Mouse (Mus musculus): ENCODE measurements around the gene Gch1.

DNA sequence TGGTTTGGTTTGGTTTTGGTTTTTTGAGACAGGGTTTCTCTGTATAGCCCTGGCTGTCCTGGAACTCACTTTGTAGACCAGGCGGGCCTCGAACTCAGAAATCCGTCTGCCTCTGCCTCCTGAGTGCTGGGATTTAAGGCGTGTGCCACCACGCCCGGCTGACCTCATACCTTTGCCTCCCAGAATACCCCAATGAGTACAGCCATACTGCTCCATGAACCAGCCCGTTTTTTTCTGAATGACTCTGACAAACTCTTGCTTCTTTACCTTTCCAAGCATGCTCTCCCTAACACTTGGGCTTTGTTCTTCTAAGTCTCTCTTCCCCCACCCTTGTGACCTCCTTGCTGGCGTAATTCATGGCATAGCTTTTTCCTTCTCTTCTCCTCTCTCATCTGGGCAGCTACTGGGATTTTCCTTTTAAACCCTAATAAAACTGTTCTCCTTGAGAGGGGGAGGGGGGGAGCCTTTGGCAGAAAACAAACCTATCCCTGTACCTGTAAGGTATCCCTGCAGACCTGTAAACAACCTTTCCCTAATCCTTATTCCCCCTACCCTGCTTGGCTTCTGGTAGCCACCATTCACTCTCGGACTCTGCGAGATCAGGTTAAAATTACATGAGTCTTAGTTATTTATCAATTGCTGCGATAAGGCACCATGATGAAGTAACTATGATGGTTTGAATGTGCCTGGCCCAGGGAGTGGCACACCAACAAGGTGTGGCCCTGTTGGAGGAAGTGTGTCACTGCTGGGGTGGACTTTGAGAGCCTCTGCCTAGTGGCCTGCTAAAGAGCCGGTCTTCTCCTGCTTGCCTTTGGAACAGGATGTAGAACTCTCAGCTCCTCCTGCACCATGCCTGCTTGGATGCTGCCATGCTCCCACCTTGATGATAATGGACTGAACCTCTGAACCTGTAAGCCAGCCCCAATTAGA is 19.6 kb upstream of the Gch1 start:
- TF ChIP-seq CTCF (IDR thresholded peaks at IDR 0.05; ENCODE audit: insufficient read depth, low read length) (no peak), POLR2A (IDR thresholded peaks at IDR 0.05; ENCODE audit: borderline replicate concordance, extremely low read depth, low read depth, low read length) (no peak)
